Mouse (Mus musculus): ENCODE results near the gene Xpo1. TPM values are rescaled to one million over a fixed set of nuclear protein-coding genes. Genes with fewer than 3 reads are reported as not detected.

Gene Xpo1
- total and polyA plus RNA-seq, 3 experiments = 140 to 295 (median 246) TPM

GRCm38 (mm10) chr11:23256194-23256802 lies 457 bp downstream of the Xpo1 start:
- Histone ChIP-seq H3K4me2 (ENCODE audit: insufficient read depth, low read depth, poor library complexity, severe bottlenecking) (no peak overlapping the region; the same call in 1 of the 2 replicates), H3K4me3 (replicated peaks in 1 of 3; ENCODE audit: low read depth in 2 of 3, low read length in 2 of 3, poor library complexity in 1 of 3) (peak overlapping the region; percentile 78 to 96 (median 84)), H3K4me1 (ENCODE audit: control insufficient read depth in 1 of 2, insufficient read depth in 2 of 2) (peaks cover 5 to 31% of the 10 kb centered on the region in 2 experiments), H3K79me2 (replicated peaks; ENCODE audit: control insufficient read depth, extremely low read depth, insufficient read depth, poor library complexity, severe bottlenecking) (peaks cover 52% of the 10 kb centered on the region), H3K9ac (ENCODE audit: insufficient read depth, low read depth) (peak overlapping the region; percentile 71), H3K9me3 (replicated peaks; ENCODE audit: low read length) (no peaks in the 10 kb centered on the region), H3K27me3 (replicated peaks) (no peaks in the 10 kb centered on the region), H3K27ac (ENCODE audit: insufficient read depth, low read depth) (peak overlapping the region; percentile 94), H3K36me3 (replicated peaks in 1 of 2; ENCODE audit: control insufficient read depth in 1 of 2, insufficient read depth in 1 of 2, low read length in 1 of 2) (peaks cover 0 to 17% of the 10 kb centered on the region in 2 experiments)
- DNase-seq (ENCODE audit: extremely low read depth) = peak; percentile 39
- in situ Hi-C loops (cut with MboI; ENCODE audit: low pct_ligation_motif_present, low pct_unique_long_range_greater_than_20kb, low sequenced_read_pairs) = no loop called here
- TF ChIP-seq KAT2A (IDR thresholded peaks at IDR 0.05; ENCODE audit: insufficient replicate concordance, low read length) (no peak), PAX5 (IDR thresholded peaks at IDR 0.05; ENCODE audit: low read length) (no peak), EP300 (IDR thresholded peaks at IDR 0.05; ENCODE audit: low read length) (no peak), BHLHE40 (IDR thresholded peaks at IDR 0.05; ENCODE audit: low read depth, low read length) (no peak), MAFK (IDR thresholded peaks at IDR 0.05; ENCODE audit: insufficient replicate concordance, low read length) (no peak), NRF1 (IDR thresholded peaks at IDR 0.05; ENCODE audit: low read depth, low read length) (peak; percentile 19; the same call in 1 of the 2 replicates), ZNF384 (IDR thresholded peaks at IDR 0.05; ENCODE audit: low read depth, low read length) (peak; percentile 33; the same call in 1 of the 2 replicates), UBTF (IDR thresholded peaks at IDR 0.05; ENCODE audit: low read depth, low read length) (0 out of 2 replicates have a peak, but pooled peaks have one; percentile 30), JUN (IDR thresholded peaks at IDR 0.05; ENCODE audit: insufficient read depth, low read depth, low read length) (no peak)
- dilution Hi-C loops (cut with MboI; ENCODE audit: extremely low pct_ligation_motif_present, extremely low pct_unique_long_range_greater_than_20kb, low sequenced_read_pairs) = no loop called here

GRCm38 (mm10) chr11:23256803-23257704 lies 1.2 kb downstream of the Xpo1 start:
- no peaks in the 10 kb centered on the region for H3K9me3 ChIP-seq (replicated peaks; ENCODE audit: low read length)
- peak; percentile 99 for DNase-seq (ENCODE audit: extremely low read depth)
- peaks cover 60% of the 10 kb centered on the region for H3K79me2 ChIP-seq (replicated peaks; ENCODE audit: control insufficient read depth, extremely low read depth, insufficient read depth, poor library complexity, severe bottlenecking)
- H3K4me2 ChIP-seq (ENCODE audit: insufficient read depth, low read depth, poor library complexity, severe bottlenecking) = peak overlapping the region; percentile 94
- peak overlapping the region; percentile 78 to 96 (median 84) for H3K4me3 ChIP-seq (replicated peaks in 1 of 3; ENCODE audit: low read depth in 2 of 3, low read length in 2 of 3, poor library complexity in 1 of 3)
- H3K27ac ChIP-seq (ENCODE audit: insufficient read depth, low read depth) = peak overlapping the region; percentile 70
- H3K36me3 ChIP-seq (replicated peaks in 1 of 2; ENCODE audit: control insufficient read depth in 1 of 2, insufficient read depth in 1 of 2, low read length in 1 of 2) = peaks cover 0 to 24% of the 10 kb centered on the region in 2 experiments
- peaks cover 5 to 36% of the 10 kb centered on the region in 2 experiments for H3K4me1 ChIP-seq (ENCODE audit: control insufficient read depth in 1 of 2, insufficient read depth in 2 of 2)
- H3K27me3 ChIP-seq (replicated peaks) = no peaks in the 10 kb centered on the region
- H3K9ac ChIP-seq (ENCODE audit: insufficient read depth, low read depth) = peak overlapping the region; percentile 71
- dilution Hi-C loops (cut with MboI; ENCODE audit: extremely low pct_ligation_motif_present, extremely low pct_unique_long_range_greater_than_20kb, low sequenced_read_pairs) = no loop called here
- in situ Hi-C loops (cut with MboI; ENCODE audit: low pct_ligation_motif_present, low pct_unique_long_range_greater_than_20kb, low sequenced_read_pairs) = no loop called here
- TF ChIP-seq ZC3H11A (IDR thresholded peaks at IDR 0.05; ENCODE audit: low read depth, low read length) (no peak), NRF1 (IDR thresholded peaks at IDR 0.05; ENCODE audit: low read depth, low read length) (peak; percentile 19; the same call in 1 of the 2 replicates), ZKSCAN1 (IDR thresholded peaks at IDR 0.05; ENCODE audit: borderline replicate concordance, low read depth, low read length) (no peak), NELFE (IDR thresholded peaks at IDR 0.05; ENCODE audit: low read depth, low read length) (peak; percentile 75), USF1 (IDR thresholded peaks at IDR 0.05; ENCODE audit: low read depth, low read length) (peak; percentile 92), CHD1 (IDR thresholded peaks at IDR 0.05; ENCODE audit: low read depth, low read length) (no peak), POLR2AphosphoS2 (IDR thresholded peaks at IDR 0.05; ENCODE audit: low read depth, low read length) (no peak; the same call in 1 of the 2 replicates), RCOR1 (conservative IDR thresholded peaks at IDR 0.05; ENCODE audit: low read depth, low read length) (0 out of 2 replicates have a peak, but pooled peaks have one; percentile 32), JUND (conservative IDR thresholded peaks at IDR 0.05; ENCODE audit: low read depth, low read length) (0 out of 2 replicates have a peak, but pooled peaks have one; percentile 18), MAZ (IDR thresholded peaks at IDR 0.05; ENCODE audit: low read depth, low read length) (peak; percentile 88), MXI1 (IDR thresholded peaks at IDR 0.05; ENCODE audit: low read depth, low read length) (no peak; the same call in none of the 2 replicates), ZNF384 (IDR thresholded peaks at IDR 0.05; ENCODE audit: low read depth, low read length) (no peak), SIN3A (IDR thresholded peaks at IDR 0.05; ENCODE audit: low read length) (peak; percentile 91), ZMIZ1 (IDR thresholded peaks at IDR 0.05; ENCODE audit: low read depth, low read length) (peak; percentile 90), IRF4 (IDR thresholded peaks at IDR 0.05; ENCODE audit: low read depth, low read length) (peak; percentile 76), TCF12 (IDR thresholded peaks at IDR 0.05; ENCODE audit: low read depth, low read length) (peak; percentile 73), SMC3 (IDR thresholded peaks at IDR 0.05; ENCODE audit: low read depth, low read length) (no peak; the same call in 1 of the 2 replicates), KAT2A (IDR thresholded peaks at IDR 0.05; ENCODE audit: insufficient replicate concordance, low read length) (no peak), EP300 (IDR thresholded peaks at IDR 0.05; ENCODE audit: low read length) (peak; percentile 60), MYC (IDR thresholded peaks at IDR 0.05; ENCODE audit: low read depth, low read length) (peak; percentile 63; the same call in 1 of the 2 replicates), MAX (IDR thresholded peaks at IDR 0.05; ENCODE audit: low read length) (peak; percentile 75), UBTF (IDR thresholded peaks at IDR 0.05; ENCODE audit: low read depth, low read length) (peak; percentile 20; the same call in 1 of the 2 replicates), TBP (conservative IDR thresholded peaks at IDR 0.05; ENCODE audit: low read depth, low read length) (peak; percentile 88), JUN (IDR thresholded peaks at IDR 0.05; ENCODE audit: insufficient read depth, low read depth, low read length) (no peak)

Measured in CH12.LX (cell line).